Mouse (Mus musculus) ES-Bruce4 (cell line): ENCODE measurements around the gene Capzb.

ENCODE experiments used
- CTCF ChIP-seq: IDR thresholded peaks from one replicate; pipeline ENCODE4 v1.8.1; 2011; ENCODE audit warnings: low read depth, low read length
- EP300 ChIP-seq: IDR thresholded peaks from 2 replicates; pipeline ENCODE4 v1.6.1; 2011; ENCODE audit warnings: low read depth, low read length; ENCODE audit not compliant: insufficient read depth

DNA sequence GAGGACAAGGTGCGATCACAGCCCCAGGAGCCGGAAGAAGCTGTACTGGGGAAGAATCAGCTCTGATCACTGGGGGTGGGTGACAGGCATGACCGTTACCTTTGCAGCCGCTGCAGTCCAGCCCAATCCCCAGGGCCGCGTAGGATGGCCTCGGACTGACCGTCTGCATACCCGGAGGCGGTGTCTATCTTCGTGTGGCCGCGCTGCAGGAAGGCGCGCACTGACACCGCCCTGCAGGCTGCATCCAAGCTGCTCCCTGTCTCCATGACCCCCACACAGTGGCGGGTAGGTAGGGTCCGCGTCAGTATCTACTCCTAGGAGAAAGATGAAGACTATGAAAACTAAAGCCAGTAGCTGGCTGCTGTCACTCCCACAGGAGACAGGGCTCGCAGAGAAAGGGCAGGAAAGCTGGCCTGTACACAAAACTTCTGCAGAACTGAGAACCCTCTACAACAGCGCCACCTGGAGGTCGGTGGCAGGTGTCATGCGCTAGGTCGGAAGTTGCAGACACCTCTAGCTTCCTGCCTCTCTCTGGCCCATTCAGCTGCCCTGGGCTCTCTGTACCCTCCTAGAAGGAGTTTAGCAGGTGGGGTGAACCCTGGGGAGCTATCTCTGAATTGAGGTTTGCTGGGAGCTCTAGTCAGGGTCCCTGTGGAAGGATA is 144.3 kb downstream of the Capzb start:
- TF ChIP-seq CTCF (peak; percentile 82), EP300 (no peak)
